Mouse (Mus musculus) C2C12 (cell line): ENCODE data around the gene Isoc2a. TPM values are rescaled to one million over a fixed set of nuclear protein-coding genes. Genes with fewer than 3 reads are reported as not detected.

Experiments
- H3K27me3 ChIP-seq: one replicate; pipeline ENCODE4 v1.6.1; 2011; ENCODE audit not compliant: control insufficient read depth, insufficient read depth, insufficient read length
- H3K36me3 ChIP-seq: one replicate; pipeline ENCODE4 v1.6.1; 2011; ENCODE audit not compliant: control insufficient read depth, insufficient read depth
- H3K4me3 ChIP-seq: one replicate; pipeline ENCODE4 v1.5.1; 2011; ENCODE audit warnings: mild to moderate bottlenecking, control low read depth; ENCODE audit not compliant: poor library complexity, insufficient read depth, severe bottlenecking
- H3K79me2 ChIP-seq: one replicate; pipeline ENCODE4 v1.6.1; 2011; ENCODE audit not compliant: control insufficient read depth, insufficient read depth
- H3K79me3 ChIP-seq: one replicate; pipeline ENCODE4 v1.6.1; 2011; ENCODE audit warnings: low read depth, control low read depth
- H3ac ChIP-seq: one replicate; pipeline ENCODE3; 2011; ENCODE audit warnings: low read depth; ENCODE audit not compliant: control insufficient read depth, insufficient read length
- CEBPB ChIP-seq: IDR thresholded peaks from one replicate; pipeline ENCODE4 v1.6.1; 2011; ENCODE audit warnings: low read depth, mild to moderate bottlenecking, control low read depth, moderate library complexity
- CTCF ChIP-seq: IDR thresholded peaks from one replicate; pipeline ENCODE4 v1.5.1; 2011; ENCODE audit not compliant: control insufficient read depth, insufficient read depth, insufficient read length
- FOSL1 ChIP-seq: IDR thresholded peaks from one replicate; pipeline ENCODE4 v1.8.0; 2011; ENCODE audit warnings: mild to moderate bottlenecking, low read length; ENCODE audit not compliant: poor library complexity, insufficient read depth, severe bottlenecking
- MAX ChIP-seq: IDR thresholded peaks from one replicate; pipeline ENCODE4 v1.6.1; 2011; ENCODE audit warnings: mild to moderate bottlenecking, control low read depth
- MYOD1 ChIP-seq: IDR thresholded peaks from one replicate; pipeline ENCODE4 v1.6.1; 2011; ENCODE audit warnings: low read depth; ENCODE audit not compliant: control insufficient read depth, insufficient read length
- MYOG ChIP-seq: IDR thresholded peaks from one replicate; pipeline ENCODE4 v1.6.1; 2011; ENCODE audit not compliant: control insufficient read depth, insufficient read length; ENCODE audit errors: extremely low read depth
- USF1 ChIP-seq: IDR thresholded peaks from one replicate; pipeline ENCODE4 v1.6.1; 2011; ENCODE audit warnings: low read depth, mild to moderate bottlenecking, control low read depth, moderate library complexity
- polyA plus RNA-seq: library from polyadenylated mRNA; unstranded; fragments of >200 nt; fragmentation: generic; extraction: Trizol; gene quantifications from one replicate; pipeline ENCODE4 v1.2.1, GENCODE M21; 2012; ENCODE audit warnings: missing spikeins

Isoc2a gene
- polyA plus RNA-seq, 1 experiment: 3.7 TPM

DNA sequence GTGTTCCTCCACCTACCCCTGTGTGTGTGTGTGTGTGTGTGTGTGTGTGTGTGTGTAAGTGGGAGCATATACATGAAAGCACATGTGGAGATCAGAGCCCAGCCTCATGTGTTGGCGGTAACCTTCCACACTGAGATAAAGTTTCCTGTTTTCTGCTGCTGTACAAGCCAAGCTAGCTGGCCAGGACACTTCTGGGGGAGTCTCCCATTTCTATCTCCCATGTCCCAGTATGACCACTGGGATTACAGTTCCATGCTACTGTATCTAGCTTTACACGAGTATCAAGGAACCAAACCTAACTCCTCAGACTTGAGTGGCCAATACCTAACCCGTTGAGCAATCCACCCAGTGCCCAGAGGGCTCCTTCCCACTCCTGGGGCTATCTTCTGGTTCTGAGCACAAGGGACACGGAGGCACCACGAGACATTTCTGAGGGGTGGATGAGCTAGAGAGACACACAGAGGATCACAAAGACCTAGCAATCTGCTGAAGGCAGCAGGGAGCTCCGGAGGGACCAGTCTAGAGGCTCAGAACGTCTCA lies 13.3 kb upstream of the Isoc2a start:
- Histone ChIP-seq H3K79me2 (no peaks in the 10 kb centered on the region), H3ac (no peak overlapping the region), H3K79me3 (no peaks in the 10 kb centered on the region), H3K36me3 (no peaks in the 10 kb centered on the region), H3K27me3 (peaks cover 8% of the 10 kb centered on the region), H3K4me3 (no peak overlapping the region)
- TF ChIP-seq MYOG: no peak
- TF ChIP-seq CEBPB: no peak
- no peak for TF ChIP-seq CTCF
- TF ChIP-seq USF1: no peak

DNA sequence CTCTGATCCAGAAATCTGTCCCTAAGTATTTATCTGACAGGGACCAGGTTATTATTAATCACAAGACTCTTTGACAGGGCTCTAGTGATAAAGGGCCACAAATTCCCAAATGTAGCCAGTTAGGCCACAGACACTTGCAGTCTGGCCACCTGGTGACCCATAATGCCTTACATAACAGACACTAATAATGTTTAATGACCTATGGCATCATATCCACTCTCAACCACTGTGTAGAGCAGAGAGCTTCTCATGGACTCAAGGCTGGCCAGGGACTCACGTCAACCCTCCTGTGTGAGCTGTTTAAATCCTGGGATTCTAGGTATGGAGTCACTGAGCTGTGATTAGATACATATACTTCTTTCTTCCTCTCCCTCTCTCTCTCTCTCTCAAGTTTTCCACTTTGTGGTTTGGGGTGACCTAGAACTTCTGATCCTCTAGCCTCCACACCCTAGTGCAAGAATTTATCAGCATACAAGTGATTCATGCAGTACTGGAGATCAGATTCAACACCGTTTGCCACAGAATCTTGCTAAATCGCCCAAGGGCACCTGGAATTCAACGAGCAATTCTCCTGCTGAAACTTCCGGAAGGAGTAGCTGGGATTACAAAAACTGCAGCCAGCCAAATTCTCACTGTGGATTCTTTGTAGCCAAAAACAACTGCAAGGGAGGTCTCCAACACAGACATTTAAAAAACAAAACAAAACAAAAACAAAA lies 12.7 kb upstream of the Isoc2a start:
- Histone ChIP-seq H3K79me2 (no peaks in the 10 kb centered on the region), H3K36me3 (no peaks in the 10 kb centered on the region), H3K79me3 (no peaks in the 10 kb centered on the region), H3K27me3 (peaks cover 5% of the 10 kb centered on the region), H3ac (no peak overlapping the region), H3K4me3 (no peak overlapping the region)
- no peak for TF ChIP-seq CEBPB
- TF ChIP-seq CTCF: no peak
- no peak for TF ChIP-seq MYOD1
- TF ChIP-seq MYOG: no peak
- TF ChIP-seq MAX: no peak
- TF ChIP-seq FOSL1: no peak
- TF ChIP-seq USF1: no peak

DNA sequence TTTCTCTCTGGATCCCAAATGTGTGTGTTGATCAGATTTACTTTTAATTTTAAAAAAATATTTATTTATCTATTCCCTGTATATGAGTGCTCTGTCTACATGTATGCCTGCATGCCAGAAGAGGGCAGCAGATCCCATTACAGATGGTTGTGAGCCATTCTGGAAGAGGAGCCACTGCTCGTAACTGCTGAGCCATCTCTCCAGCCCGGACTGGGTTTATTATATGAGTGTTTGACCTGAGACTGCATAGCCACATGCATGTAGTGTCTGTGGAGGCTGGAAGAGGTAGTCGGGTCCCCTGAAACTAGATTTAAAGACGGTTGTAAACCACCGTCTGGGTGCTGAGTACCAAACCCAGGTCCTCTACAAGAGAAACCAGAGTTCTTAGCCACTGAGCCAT lies 11.9 kb upstream of the Isoc2a start:
- H3K27me3 ChIP-seq: no peaks in the 10 kb centered on the region
- H3K79me2 ChIP-seq: no peaks in the 10 kb centered on the region
- H3K79me3 ChIP-seq: no peaks in the 10 kb centered on the region
- no peaks in the 10 kb centered on the region for H3K36me3 ChIP-seq
- H3ac ChIP-seq: no peak overlapping the region
- TF ChIP-seq USF1: no peak
- TF ChIP-seq MYOD1: no peak
- TF ChIP-seq MAX: no peak
- TF ChIP-seq FOSL1: no peak
- TF ChIP-seq MYOG: no peak
- no peak overlapping the region for H3K4me3 ChIP-seq

DNA sequence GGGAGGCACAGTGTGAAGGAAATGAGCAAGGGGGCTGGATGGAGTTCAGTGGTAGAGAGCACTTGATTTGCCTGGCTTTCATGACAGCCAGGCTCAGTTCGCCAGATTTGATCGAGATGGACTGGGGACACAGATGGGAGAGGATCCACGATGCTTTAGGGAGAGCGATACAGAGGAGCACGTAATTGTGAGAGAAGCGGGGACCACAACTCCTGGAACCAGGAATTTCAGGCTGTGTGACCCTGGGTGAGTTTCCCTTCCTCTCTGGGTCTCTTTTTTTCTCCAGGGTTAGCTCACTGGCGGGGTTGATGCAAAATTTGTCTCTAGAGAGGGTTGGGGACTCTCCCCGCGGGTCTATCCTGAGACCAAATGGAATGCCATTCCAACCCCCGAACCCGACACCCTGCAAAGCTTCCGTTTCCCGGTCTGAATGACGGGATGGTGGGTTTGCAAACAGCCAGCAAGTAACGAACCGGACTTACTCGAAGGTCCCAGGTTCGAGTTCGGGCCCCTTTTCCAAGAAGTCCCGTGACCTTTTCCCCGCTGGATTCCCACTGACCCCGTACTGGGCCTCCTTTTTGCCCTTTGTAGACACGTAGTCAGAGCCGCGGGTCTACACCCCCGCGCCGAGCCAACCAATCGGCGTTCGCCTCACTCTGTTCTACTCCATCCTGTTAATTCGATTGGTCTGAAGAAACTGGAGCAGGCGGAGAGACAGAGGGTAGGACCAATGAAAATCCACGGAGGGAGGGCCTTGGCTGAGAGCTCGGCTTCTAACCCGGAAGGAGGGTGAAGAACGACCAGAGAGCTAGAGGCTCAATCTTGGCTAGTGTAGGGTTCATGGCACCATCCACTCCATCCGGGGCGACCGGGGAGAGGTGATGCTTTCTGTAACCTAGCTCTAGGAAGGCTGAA lies 11.1 kb upstream of the Isoc2a start:
- TF ChIP-seq CTCF (no peak), MYOD1 (no peak), MAX (no peak), MYOG (no peak), CEBPB (no peak), USF1 (no peak), FOSL1 (no peak)
- peak overlapping the region; percentile 18 for H3K4me3 ChIP-seq
- H3K79me2 ChIP-seq: no peaks in the 10 kb centered on the region
- peak overlapping the region; percentile 80 for H3ac ChIP-seq
- no peaks in the 10 kb centered on the region for H3K36me3 ChIP-seq
- H3K79me3 ChIP-seq: no peaks in the 10 kb centered on the region
- H3K27me3 ChIP-seq: no peaks in the 10 kb centered on the region

DNA sequence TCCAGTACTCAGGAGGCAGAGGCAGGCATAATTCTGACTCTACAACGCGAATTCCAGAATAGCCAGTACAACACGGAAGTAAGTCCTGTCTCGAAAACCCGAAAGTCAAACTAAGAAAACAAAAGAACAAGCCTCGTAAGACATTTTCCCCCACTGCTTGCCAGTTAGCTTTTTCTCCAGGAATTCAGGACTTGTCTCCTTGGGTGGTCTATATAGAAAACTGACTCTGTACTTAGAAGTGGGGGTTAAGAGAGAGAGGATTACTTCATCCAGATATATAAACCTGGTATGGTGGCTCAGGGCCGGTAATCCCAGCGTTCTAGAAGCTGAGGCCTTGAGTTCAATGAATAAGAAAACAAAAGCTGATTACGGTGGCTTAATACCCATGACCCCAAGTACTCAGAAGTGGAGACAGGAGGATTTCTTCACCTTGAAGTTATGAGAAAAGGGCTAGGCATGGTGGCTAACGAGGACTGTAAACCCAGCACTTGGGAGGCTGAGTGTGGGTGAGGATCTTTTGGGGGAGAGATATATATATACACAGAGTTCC lies 10.2 kb upstream of the Isoc2a start:
- Histone ChIP-seq H3K27me3 (no peaks in the 10 kb centered on the region), H3K4me3 (no peak overlapping the region), H3ac (peak overlapping the region; percentile 80), H3K79me3 (no peaks in the 10 kb centered on the region), H3K79me2 (no peaks in the 10 kb centered on the region), H3K36me3 (no peaks in the 10 kb centered on the region)
- TF ChIP-seq CEBPB (no peak), MYOG (no peak), MYOD1 (no peak), MAX (no peak), USF1 (no peak), CTCF (no peak)
